Mouse (Mus musculus) forebrain, postnatal 0 days (tissue): ENCODE measurements around the gene Pigg. TPM values are rescaled to one million over a fixed set of nuclear protein-coding genes. Genes with fewer than 3 reads are reported as not detected.

Source experiments
- ATAC-seq: fragments of 200-750 bp; cut with Nextera tagmentation; 2 replicates; pipeline ENCODE4 v1.8.0; 2017; ENCODE audit warnings: mild to moderate bottlenecking, moderate library complexity
- DNase-seq: peaks from one replicate; pipeline ENCODE4 v3.0.0-alpha.2; 2015
- H3K27ac ChIP-seq: fragments of 300-500 bp; sonication (generic); 2 replicates; pipeline ENCODE4 v1.5.1; 2014; ENCODE audit warnings: low read depth, mild to moderate bottlenecking, antibody characterized with exemption, low read length, moderate library complexity, mixed read lengths
- H3K27me3 ChIP-seq: fragments of 300-500 bp; sonication (generic); 2 replicates; pipeline ENCODE4 v1.6.1; 2014; ENCODE audit warnings: mild to moderate bottlenecking, low read length, mixed read lengths; ENCODE audit not compliant: insufficient read depth
- H3K36me3 ChIP-seq: fragments of 300-500 bp; sonication (generic); 2 replicates; pipeline ENCODE4 v1.6.1; 2014; ENCODE audit warnings: mild to moderate bottlenecking, moderate library complexity; ENCODE audit not compliant: insufficient read depth
- H3K4me1 ChIP-seq: fragments of 300-500 bp; sonication (generic); 2 replicates; pipeline ENCODE4 v1.6.1; 2014; ENCODE audit warnings: antibody characterized with exemption; ENCODE audit not compliant: insufficient read depth
- H3K4me2 ChIP-seq: fragments of 300-500 bp; sonication (generic); 2 replicates; pipeline ENCODE4 v1.6.1; 2014; ENCODE audit warnings: low read depth, mild to moderate bottlenecking, moderate library complexity
- H3K4me3 ChIP-seq: fragments of 300-500 bp; sonication (generic); 2 replicates; pipeline ENCODE4 v1.5.1; 2014; ENCODE audit warnings: low read depth, low read length, mixed read lengths
- H3K9ac ChIP-seq: fragments of 300-500 bp; sonication (generic); 2 replicates; pipeline ENCODE4 v1.6.1; 2014; ENCODE audit warnings: mild to moderate bottlenecking
- H3K9me3 ChIP-seq: fragments of 300-500 bp; sonication (generic); 2 replicates; pipeline ENCODE4 v1.6.1; 2016; ENCODE audit warnings: low read length
- CTCF ChIP-seq: sonication (generic); IDR thresholded peaks from 2 replicates; pipeline ENCODE4 v1.5.1; 2016; ENCODE audit warnings: antibody characterized with exemption, control low read depth, low read depth
- WGBS: fragments of 180-500 bp; shearing (Covaris S2); extraction: QIAGEN DNeasy Blood & Tissue Kit; methylation state at CpG from one replicate; pipeline ENCODE4 v1.1.7; 2014; 5-methylcytosine and 5-hydroxymethylcytosine counted together
- polyA plus RNA-seq: library from polyadenylated mRNA; unstranded; fragments of >200 nt; fragmentation: Nextera tagmentation; extraction: Ambion mirVana; gene quantifications from 2 replicates; pipeline ENCODE4 v1.2.1, GENCODE M21; 2015
- total RNA-seq: library from RNA; depleted of rRNA; stranded (reverse); fragments of >200 nt; gene quantifications from 2 replicates; pipeline ENCODE4 v1.2.3, GENCODE M21; 2014

Gene Pigg
- total and polyA plus RNA-seq, 2 experiments from 2014 or later, result 2.2 to 6.6 TPM

DNA sequence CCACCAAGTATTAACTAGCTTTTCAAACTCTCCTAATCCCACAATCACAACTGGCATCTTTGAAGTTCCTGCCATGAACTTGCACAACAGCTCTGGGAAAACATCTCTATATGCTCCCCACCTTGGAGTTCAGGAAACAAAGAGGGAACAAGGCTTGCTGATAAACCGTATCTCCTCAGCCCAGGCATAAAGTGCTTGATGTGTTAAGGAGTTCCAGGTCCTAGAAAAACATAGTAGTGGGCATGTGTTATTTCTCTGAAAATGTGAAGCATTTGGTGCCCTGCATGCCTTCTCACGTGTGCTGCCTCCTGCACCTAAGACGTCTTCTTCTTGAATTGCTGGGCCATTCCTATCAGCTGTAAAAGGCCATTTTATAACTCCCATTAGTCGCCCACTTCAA, 25.0 kb downstream of the Pigg start:
- no peak overlapping the region for H3K9ac ChIP-seq
- H3K36me3 ChIP-seq, result peaks cover 50% of the 10 kb centered on the region
- H3K27ac ChIP-seq, result no peak overlapping the region
- WGBS, result 83% methylated on average over 4 of the region's 4 CpGs
- H3K9me3 ChIP-seq, result no peaks in the 10 kb centered on the region
- DNase-seq (no peak), ATAC-seq (no peak)
- no peaks in the 10 kb centered on the region for H3K27me3 ChIP-seq
- H3K4me1 ChIP-seq, result no peaks in the 10 kb centered on the region
- H3K4me3 ChIP-seq, result no peak overlapping the region
- no peak for TF ChIP-seq CTCF
- no peak overlapping the region for H3K4me2 ChIP-seq

DNA sequence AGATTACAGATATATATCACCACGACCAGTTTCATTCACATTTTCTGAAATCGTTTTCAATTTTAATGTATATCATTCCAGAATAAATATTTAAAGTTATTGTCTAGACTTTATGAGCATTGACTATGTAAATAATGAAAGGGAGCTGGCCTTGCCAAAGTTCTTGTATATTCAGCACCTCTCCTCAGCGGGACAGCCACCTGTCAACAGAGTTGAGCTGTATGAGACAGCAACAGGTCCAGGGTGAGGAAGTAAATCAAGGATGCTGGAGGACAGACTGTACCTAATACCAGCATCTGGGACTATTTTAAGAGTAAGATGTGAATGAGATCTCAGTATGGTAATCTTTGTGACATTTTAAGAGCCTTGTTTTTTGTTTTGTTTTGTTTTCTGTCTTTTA, 25.6 kb downstream of the Pigg start:
- H3K27me3 ChIP-seq, result no peaks in the 10 kb centered on the region
- WGBS, result 90% methylated on average over 3 of the region's 3 CpGs
- no peaks in the 10 kb centered on the region for H3K9me3 ChIP-seq
- no peak for TF ChIP-seq CTCF
- H3K27ac ChIP-seq, result no peak overlapping the region
- no peak overlapping the region for H3K4me3 ChIP-seq
- peaks cover 47% of the 10 kb centered on the region for H3K36me3 ChIP-seq
- no peaks in the 10 kb centered on the region for H3K4me1 ChIP-seq
- no peak for ATAC-seq
- no peak overlapping the region for H3K9ac ChIP-seq
- H3K4me2 ChIP-seq, result no peak overlapping the region
- no peak for DNase-seq

DNA sequence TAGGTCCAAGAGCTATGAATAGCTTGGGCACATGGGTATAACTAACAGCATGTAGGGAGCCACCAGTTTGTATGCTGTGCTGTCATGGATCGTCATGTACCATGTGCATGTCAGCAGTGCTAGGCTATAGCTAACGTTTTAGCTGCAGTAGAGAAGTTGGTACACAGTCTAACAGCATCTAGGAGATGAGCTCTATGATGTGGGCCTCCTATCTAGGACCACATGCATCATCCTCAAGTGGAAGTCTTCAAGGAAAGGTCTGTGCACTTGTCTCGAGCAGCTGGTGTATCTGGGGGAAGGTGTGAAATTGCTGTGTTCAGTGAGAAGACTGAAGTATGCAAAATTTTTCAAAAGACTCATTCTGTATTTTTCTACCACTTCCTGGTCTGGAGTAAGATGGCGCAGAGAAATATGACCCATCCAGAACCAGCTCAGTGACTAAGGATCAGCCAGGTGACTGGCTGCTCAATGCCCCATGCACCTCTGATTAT, 31.3 kb downstream of the Pigg start:
- H3K4me1 ChIP-seq, result no peaks in the 10 kb centered on the region
- no peak overlapping the region for H3K4me2 ChIP-seq
- no peak overlapping the region for H3K4me3 ChIP-seq
- 92% methylated on average over 4 of the region's 4 CpGs for WGBS
- H3K36me3 ChIP-seq, result peaks cover 39% of the 10 kb centered on the region
- no peak overlapping the region for H3K27ac ChIP-seq
- H3K27me3 ChIP-seq, result no peaks in the 10 kb centered on the region
- no peak for TF ChIP-seq CTCF
- DNase-seq (no peak), ATAC-seq (no peak)
- no peak overlapping the region for H3K9ac ChIP-seq
- H3K9me3 ChIP-seq, result no peaks in the 10 kb centered on the region

DNA sequence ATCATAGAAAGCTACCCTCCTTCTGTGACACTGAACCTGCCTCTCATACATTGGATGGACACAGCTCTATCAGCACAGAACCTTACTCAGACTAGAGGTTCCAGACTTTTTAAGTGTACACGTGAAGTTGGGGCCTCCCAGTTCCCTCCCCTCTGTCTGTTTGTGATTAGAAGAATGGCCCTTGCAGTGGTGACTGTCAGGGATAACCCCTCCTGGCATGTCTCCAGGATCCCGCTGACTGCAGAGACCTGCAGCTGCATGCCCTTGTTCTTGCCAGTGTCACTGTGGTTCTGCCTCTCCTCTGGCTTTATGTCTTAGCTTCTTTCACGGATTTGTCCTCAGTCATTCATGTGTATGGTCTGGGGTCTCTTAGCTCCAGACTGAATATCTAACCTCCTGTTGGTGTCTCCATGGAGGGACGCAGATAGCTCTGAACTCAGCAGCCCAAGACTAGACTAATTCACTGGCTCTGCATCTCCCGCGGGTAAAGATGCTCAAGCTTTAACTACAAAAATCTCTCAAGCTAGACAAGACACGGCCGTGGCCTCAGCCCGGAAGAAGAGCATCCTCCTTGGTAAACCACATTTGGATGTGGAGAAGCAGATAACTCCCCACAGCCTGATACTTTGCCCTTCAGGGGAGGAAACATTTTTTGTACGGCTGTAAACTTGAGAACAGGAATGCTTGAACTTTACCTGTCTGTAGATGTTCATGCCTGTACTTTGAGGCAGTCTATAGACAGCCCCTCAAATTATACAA, 33.1 kb downstream of the Pigg start:
- no peak for TF ChIP-seq CTCF
- Histone ChIP-seq H3K9ac (no peak overlapping the region), H3K27me3 (no peaks in the 10 kb centered on the region), H3K9me3 (no peaks in the 10 kb centered on the region), H3K4me1 (no peaks in the 10 kb centered on the region), H3K4me2 (no peak overlapping the region), H3K4me3 (no peak overlapping the region), H3K27ac (no peak overlapping the region), H3K36me3 (peaks cover 45% of the 10 kb centered on the region)
- DNase-seq, result no peak
- ATAC-seq, result no peak
- 87% methylated on average over 10 of the region's 10 CpGs for WGBS

DNA sequence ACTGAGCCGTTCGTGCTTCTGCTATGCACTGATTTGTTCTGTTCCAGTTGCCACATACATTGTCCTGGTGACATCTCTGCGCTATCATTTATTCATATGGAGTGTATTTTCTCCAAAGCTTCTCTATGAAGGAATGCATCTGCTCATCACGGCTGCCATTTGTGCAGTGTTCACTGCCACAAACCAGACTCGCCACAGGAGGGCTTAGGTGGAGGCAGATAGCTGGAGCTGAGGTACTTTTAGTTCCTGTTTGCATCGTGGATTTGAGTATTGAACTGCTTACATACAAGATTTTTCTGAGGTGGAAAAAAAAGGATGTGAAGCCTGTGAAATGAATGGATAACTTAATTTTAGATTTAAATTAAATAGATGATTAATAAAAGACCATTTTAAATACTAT, 35.4 kb downstream of the Pigg start:
- no peaks in the 10 kb centered on the region for H3K9me3 ChIP-seq
- WGBS, result 90% methylated on average over 6 of the region's 6 CpGs
- DNase-seq (no peak), ATAC-seq (no peak)
- no peaks in the 10 kb centered on the region for H3K27me3 ChIP-seq
- TF ChIP-seq CTCF, result 0 out of 2 replicates have a peak, but pooled peaks have one; percentile 7
- no peak overlapping the region for H3K4me3 ChIP-seq
- peaks cover 38% of the 10 kb centered on the region for H3K36me3 ChIP-seq
- H3K4me1 ChIP-seq, result no peaks in the 10 kb centered on the region
- H3K4me2 ChIP-seq, result no peak overlapping the region
- no peak overlapping the region for H3K27ac ChIP-seq
- no peak overlapping the region; the same call in 1 of the 2 replicates for H3K9ac ChIP-seq

DNA sequence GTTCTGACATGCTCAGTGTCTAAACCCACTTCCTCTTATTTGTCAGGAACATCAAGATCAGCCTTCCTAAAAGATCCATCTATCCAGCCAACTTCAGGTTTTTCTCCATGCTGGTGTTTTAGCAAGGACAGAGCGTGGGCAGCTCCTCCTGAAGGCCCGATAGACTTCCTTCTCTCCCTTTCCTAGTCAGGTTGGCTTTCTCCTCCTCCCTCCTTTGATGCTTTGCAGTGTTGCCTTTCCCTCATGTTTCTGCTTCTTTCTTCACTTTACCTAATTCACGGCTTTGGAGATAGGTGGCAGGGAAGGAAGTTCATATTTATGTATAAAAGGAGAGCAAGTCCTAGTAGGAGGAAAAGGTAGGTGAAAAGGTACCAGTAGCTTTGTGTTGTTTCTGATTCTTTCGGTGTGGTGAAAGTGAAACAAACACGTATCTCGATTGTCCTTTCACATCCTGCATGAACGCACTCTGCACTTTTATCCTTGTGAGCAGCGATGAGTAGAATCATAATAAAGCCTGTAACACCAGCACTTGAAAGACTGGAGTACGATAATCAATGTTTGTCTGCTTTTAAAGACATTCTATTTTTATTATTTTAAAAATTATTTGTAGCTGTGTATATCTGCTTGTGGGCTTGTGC, 37.2 kb downstream of the Pigg start:
- no peaks in the 10 kb centered on the region for H3K9me3 ChIP-seq
- no peak for TF ChIP-seq CTCF

DNA sequence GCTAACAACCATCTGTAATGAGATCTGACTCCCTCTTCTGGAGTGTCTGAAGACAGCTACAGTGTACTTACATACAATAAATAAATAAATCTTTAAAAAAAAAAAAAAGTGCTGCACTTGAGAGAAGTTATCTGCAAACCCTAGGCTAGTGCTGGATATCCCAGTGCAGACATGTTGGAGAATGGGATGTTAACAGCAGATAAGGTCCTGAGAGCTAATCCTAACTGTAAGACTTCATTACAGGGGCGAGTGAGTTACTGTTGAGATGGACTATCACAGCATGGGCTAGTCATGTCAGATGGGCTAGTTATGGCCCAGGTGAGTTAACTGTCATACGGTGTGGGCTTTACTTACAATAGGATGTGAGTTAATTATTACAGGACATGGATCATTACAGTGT, 41.6 kb downstream of the Pigg start:
- H3K4me2 ChIP-seq, result no peak overlapping the region
- TF ChIP-seq CTCF, result no peak
- H3K27me3 ChIP-seq, result no peaks in the 10 kb centered on the region
- H3K9ac ChIP-seq, result no peak overlapping the region
- H3K9me3 ChIP-seq, result no peaks in the 10 kb centered on the region
- peaks cover 8% of the 10 kb centered on the region for H3K36me3 ChIP-seq
- H3K4me1 ChIP-seq, result no peaks in the 10 kb centered on the region
- DNase-seq, result no peak
- no peak overlapping the region for H3K27ac ChIP-seq
- 84% methylated on average over 2 of the region's 2 CpGs for WGBS
- no peak for ATAC-seq
- no peak overlapping the region for H3K4me3 ChIP-seq

More for the DNA sequence above, 37.2 kb downstream of the Pigg start:
- Histone ChIP-seq H3K36me3 (peaks cover 27% of the 10 kb centered on the region), H3K27ac (no peak overlapping the region), H3K9ac (no peak overlapping the region), H3K27me3 (no peaks in the 10 kb centered on the region), H3K4me1 (no peaks in the 10 kb centered on the region), H3K4me3 (no peak overlapping the region), H3K4me2 (no peak overlapping the region)
- DNase-seq (no peak), ATAC-seq (no peak)
- 91% methylated on average over 9 of the region's 9 CpGs for WGBS
